Mouse (Mus musculus): ENCODE measurements around the gene Ttc30b.

DNA sequence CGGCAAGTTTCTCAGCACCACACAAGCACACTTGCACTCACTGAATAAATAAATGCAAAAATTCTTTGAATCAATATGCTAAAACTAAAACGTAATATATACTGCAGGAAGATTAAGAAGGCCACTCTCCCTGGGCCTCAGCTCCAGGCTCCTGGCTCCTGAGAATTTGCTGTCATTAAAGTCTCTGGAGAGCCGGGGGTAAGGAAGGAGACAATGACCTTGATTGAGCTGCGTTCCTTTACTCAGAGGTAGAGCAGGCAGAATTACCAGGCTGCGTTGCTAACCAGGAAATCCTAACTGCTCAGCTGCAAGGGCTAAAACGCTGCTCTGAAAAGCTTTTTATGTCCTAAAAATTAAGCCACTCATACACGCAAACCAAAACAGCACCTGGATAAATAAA, 4.8 kb downstream of the Ttc30b start:
- TF ChIP-seq MAFK (IDR thresholded peaks at IDR 0.05; ENCODE audit: insufficient read depth, low read depth, low read length) (no peak), HCFC1 (IDR thresholded peaks at IDR 0.05; ENCODE audit: borderline replicate concordance, insufficient read depth, low read length) (no peak), ZC3H11A (IDR thresholded peaks at IDR 0.05; ENCODE audit: borderline replicate concordance, low read depth, low read length) (no peak), CHD2 (IDR thresholded peaks at IDR 0.05; ENCODE audit: low read depth, low read length) (no peak), ZNF384 (IDR thresholded peaks at IDR 0.05; ENCODE audit: low read depth, low read length) (no peak)

All from ES-E14 (cell line).